Mouse (Mus musculus) embryonic facial prominence, embryonic 14.5 days (tissue): ENCODE results near the gene Spats2l. TPM values are rescaled to one million over a fixed set of nuclear protein-coding genes. Genes with fewer than 3 reads are reported as not detected.

Experiments used
- ATAC-seq: fragments of 200-750 bp; cut with Nextera tagmentation; 2 replicates; pipeline ENCODE4 v1.8.0; 2017; ENCODE audit warnings: low read depth, moderate number of reproducible peaks, moderate TSS enrichment
- DNase-seq: peaks from one replicate; pipeline ENCODE4 v3.0.0-alpha.2; 2015; ENCODE audit warnings: low spot score
- H3K27ac ChIP-seq: fragments of 300-500 bp; sonication (generic); replicated peaks from 2 replicates; pipeline ENCODE4 v1.5.1; 2014; ENCODE audit warnings: low read depth, mild to moderate bottlenecking, low read length, moderate library complexity
- H3K27me3 ChIP-seq: fragments of 300-500 bp; sonication (generic); replicated peaks from 2 replicates; pipeline ENCODE4 v1.6.1; 2014; ENCODE audit warnings: low read length; ENCODE audit not compliant: control insufficient read depth, insufficient read depth
- H3K36me3 ChIP-seq: fragments of 300-500 bp; sonication (generic); 2 replicates; pipeline ENCODE4 v1.6.1; 2014; ENCODE audit warnings: low read length, mixed read lengths; ENCODE audit not compliant: control insufficient read depth, insufficient read depth
- H3K4me1 ChIP-seq: fragments of 300-500 bp; sonication (generic); 2 replicates; pipeline ENCODE4 v1.6.1; 2014; ENCODE audit warnings: antibody characterized with exemption, low read length; ENCODE audit not compliant: control insufficient read depth, insufficient read depth
- H3K4me2 ChIP-seq: fragments of 300-500 bp; sonication (generic); 2 replicates; pipeline ENCODE4 v1.6.1; 2014; ENCODE audit warnings: low read depth, mild to moderate bottlenecking, low read length, moderate library complexity, mixed read lengths
- H3K4me3 ChIP-seq: fragments of 300-500 bp; sonication (generic); 2 replicates; pipeline ENCODE4 v1.5.1; 2014; ENCODE audit warnings: low read depth, mild to moderate bottlenecking, low read length
- H3K9ac ChIP-seq: fragments of 300-500 bp; sonication (generic); 2 replicates; pipeline ENCODE4 v1.6.1; 2014; ENCODE audit warnings: low read depth, mild to moderate bottlenecking, low read length, moderate library complexity, mixed read lengths
- H3K9me3 ChIP-seq: fragments of 300-500 bp; sonication (generic); 2 replicates; pipeline ENCODE4 v1.6.1; 2016; ENCODE audit warnings: low read length; ENCODE audit not compliant: control insufficient read depth
- WGBS: fragments of 180-500 bp; shearing (Covaris S2); extraction: QIAGEN DNeasy Blood & Tissue Kit; methylation state at CpG from one replicate; pipeline ENCODE4 v1.1.7; 2014; 5-methylcytosine and 5-hydroxymethylcytosine counted together
- polyA plus RNA-seq: library from polyadenylated mRNA; unstranded; fragments of >200 nt; fragmentation: Nextera tagmentation; extraction: Ambion mirVana; gene quantifications from 2 replicates; pipeline ENCODE4 v1.2.1, GENCODE M21; 2014

The Spats2l gene
- polyA plus RNA-seq, 1 experiment from 2014 or later: 160 TPM

DNA sequence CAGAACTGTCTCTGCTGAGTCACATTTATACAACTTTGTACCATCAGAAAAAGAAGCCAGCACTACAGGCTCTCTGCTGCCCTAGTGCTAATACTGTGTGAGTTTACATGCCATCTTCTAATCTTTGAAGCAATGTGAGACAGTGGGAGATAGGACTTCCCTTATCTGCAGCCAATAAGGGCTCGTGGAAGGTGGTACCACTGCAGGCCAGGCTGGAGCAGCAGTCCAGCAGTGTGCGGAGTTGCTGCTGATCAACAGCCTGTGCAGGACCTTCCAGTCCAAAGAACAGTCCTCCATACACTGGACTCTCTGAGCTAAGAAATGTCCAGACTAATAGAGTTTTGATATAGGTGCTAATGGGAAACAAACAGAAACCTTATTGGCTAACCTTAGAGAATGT is 59.2 kb downstream of the Spats2l start:
- DNase-seq (no peak), ATAC-seq (no peak)
- Histone ChIP-seq H3K9ac (no peak overlapping the region), H3K4me2 (no peak overlapping the region), H3K4me3 (no peak overlapping the region), H3K27me3 (no peaks in the 10 kb centered on the region), H3K36me3 (peaks cover 33% of the 10 kb centered on the region), H3K9me3 (no peaks in the 10 kb centered on the region), H3K27ac (no peak overlapping the region), H3K4me1 (no peaks in the 10 kb centered on the region)
- WGBS: 81% methylated on average over 2 of the region's 2 CpGs

DNA sequence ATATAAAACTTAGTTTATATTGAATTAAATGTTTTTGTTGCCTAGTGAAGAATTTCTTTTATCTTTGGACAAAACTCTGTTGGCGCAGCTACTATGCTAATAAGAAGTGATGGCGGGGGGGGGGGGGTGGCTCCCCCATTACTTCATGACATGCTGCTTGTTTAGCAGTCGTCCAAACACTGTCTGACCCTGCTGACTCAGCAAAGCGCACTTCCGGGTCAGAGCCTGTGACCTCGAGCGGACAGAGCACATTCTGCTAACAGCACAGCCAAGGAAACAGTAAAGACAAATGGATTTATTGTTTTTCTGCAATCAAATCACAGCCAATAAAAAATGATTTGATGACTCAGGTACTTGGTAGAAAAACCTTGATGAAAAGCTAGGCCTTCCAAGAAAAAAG is 61.2 kb downstream of the Spats2l start:
- H3K36me3 ChIP-seq: peaks cover 32% of the 10 kb centered on the region
- no peak overlapping the region for H3K4me3 ChIP-seq
- no peaks in the 10 kb centered on the region for H3K27me3 ChIP-seq
- no peaks in the 10 kb centered on the region for H3K9me3 ChIP-seq
- H3K4me2 ChIP-seq: no peak overlapping the region
- ATAC-seq: no peak
- WGBS: 42% methylated on average over 7 of the region's 7 CpGs
- no peak for DNase-seq
- no peaks in the 10 kb centered on the region for H3K4me1 ChIP-seq
- no peak overlapping the region for H3K9ac ChIP-seq
- H3K27ac ChIP-seq: no peak overlapping the region

DNA sequence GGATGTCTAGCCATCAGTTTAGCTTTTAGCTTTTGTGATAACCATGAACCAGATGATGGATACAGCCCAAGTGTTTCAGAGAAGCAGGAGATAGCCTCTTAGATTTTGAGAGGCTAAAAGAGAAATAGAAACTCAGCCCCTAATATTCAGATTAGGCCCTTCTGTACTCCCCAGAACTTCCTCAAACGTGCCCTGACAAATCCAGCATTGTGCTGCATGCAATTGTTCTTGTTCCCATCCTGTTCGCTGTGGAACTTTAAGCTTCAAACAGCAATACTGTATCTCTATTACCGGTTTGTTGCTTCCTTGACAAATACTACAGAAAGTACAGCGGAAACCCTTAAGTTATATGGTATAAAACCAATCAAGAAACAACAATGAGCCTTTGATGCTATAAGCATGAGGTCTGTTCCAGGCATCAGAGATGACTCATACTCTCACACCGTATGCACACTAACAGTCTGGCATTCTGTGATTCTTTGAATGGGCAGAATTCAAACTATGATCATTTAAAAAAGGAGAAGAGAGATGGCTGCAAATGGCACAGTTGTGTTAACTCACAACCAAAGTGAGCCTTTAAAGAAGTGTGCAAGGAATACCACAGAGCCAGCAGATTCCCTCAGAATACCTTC is 62.8 kb downstream of the Spats2l start:
- Histone ChIP-seq H3K4me2 (no peak overlapping the region), H3K4me1 (no peaks in the 10 kb centered on the region), H3K4me3 (no peak overlapping the region), H3K27ac (no peak overlapping the region), H3K9ac (no peak overlapping the region), H3K36me3 (peaks cover 32% of the 10 kb centered on the region), H3K27me3 (no peaks in the 10 kb centered on the region), H3K9me3 (no peaks in the 10 kb centered on the region)
- DNase-seq (no peak), ATAC-seq (no peak)
- WGBS: 73% methylated on average over 5 of the region's 5 CpGs

DNA sequence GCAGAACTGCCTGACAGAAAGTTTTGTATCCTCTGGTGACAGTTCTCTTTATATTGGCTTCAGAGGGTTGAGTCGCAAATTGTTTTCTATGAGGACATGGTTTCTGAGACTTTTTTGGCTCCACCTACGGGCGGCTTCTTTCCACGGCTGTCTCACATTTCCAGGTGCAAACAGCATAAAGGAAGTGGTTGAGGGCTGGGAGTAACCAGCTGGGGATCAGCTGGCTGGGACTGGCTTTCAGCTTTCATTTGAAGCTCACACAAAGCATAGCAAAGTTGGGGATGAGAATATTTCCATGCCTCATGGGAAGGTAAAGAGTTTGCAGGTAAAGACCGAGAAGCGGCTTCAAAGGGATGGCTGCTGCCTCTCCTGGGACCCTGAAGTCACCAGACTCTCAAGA is 65.9 kb downstream of the Spats2l start:
- DNase-seq (no peak), ATAC-seq (0 out of 2 replicates have a peak, but pooled peaks have one; percentile 12)
- Histone ChIP-seq H3K27me3 (no peaks in the 10 kb centered on the region), H3K4me2 (no peak overlapping the region), H3K9ac (no peak overlapping the region), H3K4me3 (no peak overlapping the region), H3K36me3 (peaks cover 19% of the 10 kb centered on the region), H3K9me3 (no peaks in the 10 kb centered on the region), H3K4me1 (no peaks in the 10 kb centered on the region), H3K27ac (no peak overlapping the region)
- 69% methylated on average over 6 of the region's 6 CpGs for WGBS

DNA sequence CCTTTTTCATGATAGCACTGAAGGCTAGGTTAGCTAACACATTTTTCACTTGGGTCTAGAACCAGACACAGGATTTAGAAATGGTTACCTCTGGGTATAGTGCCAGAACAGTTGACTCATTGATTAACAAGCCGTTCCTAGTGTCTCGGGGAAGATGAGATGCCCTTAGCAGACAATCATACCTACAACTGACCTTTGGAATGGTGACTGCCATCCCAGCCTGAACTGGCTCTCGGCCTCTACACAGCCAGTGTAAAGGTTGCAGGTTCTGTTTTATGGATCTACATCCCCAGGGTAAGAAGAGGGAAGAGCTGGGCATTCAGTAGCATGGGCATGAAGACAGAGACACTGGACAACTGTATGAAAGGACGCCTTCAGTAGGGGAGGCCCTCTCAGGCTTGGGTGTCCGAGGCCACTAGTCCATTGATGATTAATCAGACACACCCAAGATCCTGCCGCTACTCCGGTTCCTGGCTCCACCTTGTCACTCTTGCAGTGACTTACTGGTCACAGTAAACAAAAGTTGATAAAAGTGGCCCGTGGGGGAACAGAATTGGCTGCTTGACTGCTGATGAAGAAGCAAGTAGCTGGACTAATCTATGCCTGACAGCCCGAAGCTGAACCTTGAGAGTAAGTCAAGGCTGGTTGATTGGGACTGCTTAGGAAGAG is 71.2 kb downstream of the Spats2l start:
- H3K9ac ChIP-seq: no peak overlapping the region
- no peak overlapping the region for H3K27ac ChIP-seq
- no peaks in the 10 kb centered on the region for H3K36me3 ChIP-seq
- H3K4me3 ChIP-seq: no peak overlapping the region
- no peaks in the 10 kb centered on the region for H3K9me3 ChIP-seq
- no peak overlapping the region for H3K4me2 ChIP-seq
- ATAC-seq (no peak), DNase-seq (no peak)
- peaks cover 13% of the 10 kb centered on the region for H3K4me1 ChIP-seq
- WGBS: 88% methylated on average over 9 of the region's 9 CpGs
- H3K27me3 ChIP-seq: no peaks in the 10 kb centered on the region

DNA sequence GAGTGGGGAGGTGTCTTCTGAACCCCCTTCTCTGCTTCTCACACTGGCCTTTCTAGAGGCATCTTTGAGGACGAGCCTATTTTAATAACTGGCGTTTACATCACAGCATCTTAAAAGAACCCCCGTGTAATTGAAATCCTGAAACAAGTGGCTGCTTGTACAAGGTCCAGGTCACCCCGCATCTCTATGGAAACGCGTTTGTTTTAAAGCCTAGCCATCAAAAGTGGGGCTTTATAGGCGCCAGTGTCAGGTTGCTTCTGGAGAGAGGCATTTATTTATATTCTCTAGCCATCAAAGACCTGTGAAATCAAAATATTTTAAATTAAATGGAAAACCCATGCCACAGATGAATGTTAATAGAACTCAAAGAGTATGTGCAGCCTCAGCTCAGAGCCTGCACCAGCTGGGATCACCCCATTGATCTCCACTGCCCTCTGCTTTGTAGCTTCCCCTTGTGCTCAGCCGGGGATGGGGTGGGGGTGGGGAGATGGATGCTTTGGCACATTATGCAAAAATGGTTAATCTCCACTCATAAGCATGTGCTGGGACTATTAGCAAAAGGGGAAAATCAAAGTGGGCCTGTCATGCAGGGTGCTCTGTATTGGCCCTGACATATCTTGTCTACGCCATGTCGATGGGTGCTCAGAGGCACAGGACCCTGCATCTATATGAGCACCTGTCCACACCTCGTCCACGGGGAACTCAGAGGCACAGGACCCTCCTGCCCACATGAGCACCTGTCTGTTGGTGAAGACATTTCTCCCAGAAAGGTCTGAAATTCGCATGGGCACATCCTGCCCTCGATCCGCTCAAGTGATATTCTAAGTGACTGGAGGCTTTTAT is 73.1 kb downstream of the Spats2l start:
- Histone ChIP-seq H3K4me3 (no peak overlapping the region), H3K36me3 (no peaks in the 10 kb centered on the region), H3K27ac (no peak overlapping the region), H3K9me3 (no peaks in the 10 kb centered on the region), H3K4me2 (no peak overlapping the region), H3K27me3 (no peaks in the 10 kb centered on the region), H3K4me1 (peaks cover 15% of the 10 kb centered on the region), H3K9ac (no peak overlapping the region)
- ATAC-seq (peak; percentile 55; the same call in 1 of the 2 replicates), DNase-seq (peak; percentile 57)
- 56% methylated on average over 15 of the region's 15 CpGs for WGBS

DNA sequence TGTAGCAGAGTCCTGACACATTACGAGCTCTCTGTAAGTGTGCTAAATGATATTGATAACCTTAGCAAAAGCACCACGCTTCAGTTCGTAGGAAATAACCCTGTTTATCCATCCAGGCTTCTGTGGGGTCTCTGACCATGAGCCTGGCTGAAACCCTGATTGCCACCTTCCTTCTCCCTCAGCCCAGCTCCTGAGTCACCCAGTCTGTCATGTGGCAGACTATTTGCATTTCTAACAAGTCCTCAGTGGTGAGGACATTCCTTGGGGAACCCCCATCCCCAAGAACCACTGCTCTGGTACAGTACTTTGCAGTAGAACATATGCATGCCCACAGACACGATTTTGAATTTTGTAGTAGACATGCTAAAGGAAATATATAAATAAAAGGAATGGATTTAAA is 75.1 kb downstream of the Spats2l start:
- DNase-seq: no peak
- Histone ChIP-seq H3K27ac (no peak overlapping the region), H3K36me3 (no peaks in the 10 kb centered on the region), H3K9me3 (no peaks in the 10 kb centered on the region), H3K4me1 (peaks cover 24% of the 10 kb centered on the region), H3K4me2 (no peak overlapping the region), H3K4me3 (no peak overlapping the region), H3K27me3 (no peaks in the 10 kb centered on the region), H3K9ac (no peak overlapping the region)
- WGBS: 81% methylated on average over 4 of the region's 4 CpGs
- ATAC-seq: no peak

DNA sequence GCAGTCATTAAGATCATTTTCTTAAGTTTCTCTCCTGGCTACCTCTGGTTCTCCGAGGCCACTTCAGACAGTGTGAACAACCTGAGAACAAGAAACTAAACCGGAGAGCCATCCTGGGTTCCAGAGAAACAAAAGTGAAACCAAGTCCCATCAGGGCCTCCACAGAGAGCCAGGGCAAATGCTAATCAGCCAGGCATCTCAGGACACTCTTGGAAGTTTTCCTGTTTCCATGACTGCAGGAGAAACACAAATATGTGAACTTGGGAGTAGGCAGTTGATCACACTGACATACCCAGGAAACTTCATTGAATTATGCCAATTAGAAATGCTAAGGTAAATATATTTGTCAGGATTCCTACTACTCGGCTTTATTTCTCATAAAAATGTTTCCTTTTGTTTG is 76.0 kb downstream of the Spats2l start:
- 71% methylated on average over 3 of the region's 3 CpGs for WGBS
- Histone ChIP-seq H3K36me3 (no peaks in the 10 kb centered on the region), H3K27me3 (no peaks in the 10 kb centered on the region), H3K4me1 (peaks cover 24% of the 10 kb centered on the region), H3K4me2 (no peak overlapping the region), H3K27ac (no peak overlapping the region), H3K4me3 (no peak overlapping the region), H3K9ac (no peak overlapping the region), H3K9me3 (no peaks in the 10 kb centered on the region)
- DNase-seq (no peak), ATAC-seq (no peak)
